Mouse (Mus musculus) midbrain, postnatal 0 days (tissue): ENCODE results near the gene Nav3. TPM values are rescaled to one million over a fixed set of nuclear protein-coding genes. Genes with fewer than 3 reads are reported as not detected.
"Not testable (repeated sequence)": the region's sequence is repeated elsewhere in the genome, so short reads cannot be mapped to it uniquely, and the experiment has no call there.

Source experiments
- ATAC-seq: fragments of 200-750 bp; cut with Nextera tagmentation; 2 replicates; pipeline ENCODE4 v1.8.0; 2017; ENCODE audit warnings: moderate number of reproducible peaks, mild to moderate bottlenecking, moderate TSS enrichment, moderate library complexity; ENCODE audit not compliant: low FRiP score
- DNase-seq: peaks from one replicate; pipeline ENCODE4 v3.0.0-alpha.2; 2015; ENCODE audit warnings: low spot score
- H3K27ac ChIP-seq: fragments of 300-500 bp; sonication (generic); 2 replicates; pipeline ENCODE4 v1.5.1; 2014; ENCODE audit warnings: low read depth, mild to moderate bottlenecking, low read length, mixed read lengths
- H3K27me3 ChIP-seq: fragments of 300-500 bp; sonication (generic); 2 replicates; pipeline ENCODE4 v1.6.1; 2014; ENCODE audit warnings: low read length, control low read depth, mixed read lengths; ENCODE audit not compliant: insufficient read depth
- H3K36me3 ChIP-seq: fragments of 300-500 bp; sonication (generic); 2 replicates; pipeline ENCODE4 v1.6.1; 2014; ENCODE audit warnings: low read length, control low read depth, mixed read lengths; ENCODE audit not compliant: insufficient read depth
- H3K4me1 ChIP-seq: fragments of 300-500 bp; sonication (generic); 2 replicates; pipeline ENCODE4 v1.6.1; 2014; ENCODE audit warnings: mild to moderate bottlenecking, control low read depth, antibody characterized with exemption, low read length, mixed read lengths; ENCODE audit not compliant: insufficient read depth
- H3K4me2 ChIP-seq: fragments of 300-500 bp; sonication (generic); 2 replicates; pipeline ENCODE4 v1.6.1; 2014; ENCODE audit warnings: low read depth, mild to moderate bottlenecking, low read length, mixed read lengths; ENCODE audit not compliant: poor library complexity, severe bottlenecking
- H3K4me3 ChIP-seq: fragments of 300-500 bp; sonication (generic); 2 replicates; pipeline ENCODE4 v1.5.1; 2014; ENCODE audit warnings: low read depth, mild to moderate bottlenecking, low read length, moderate library complexity
- H3K9ac ChIP-seq: fragments of 300-500 bp; sonication (generic); replicated peaks from 2 replicates; pipeline ENCODE4 v1.6.1; 2014; ENCODE audit warnings: mild to moderate bottlenecking, low read length, moderate library complexity, mixed read lengths; ENCODE audit not compliant: poor library complexity, severe bottlenecking
- H3K9me3 ChIP-seq: fragments of 300-500 bp; sonication (generic); 2 replicates; pipeline ENCODE4 v1.6.1; 2016; ENCODE audit warnings: low read length, control low read depth
- CTCF ChIP-seq: IDR thresholded peaks from 2 replicates; pipeline ENCODE4 v1.5.1; 2016; ENCODE audit warnings: antibody characterized with exemption, mild to moderate bottlenecking
- WGBS: fragments of 180-500 bp; shearing (Covaris S2); extraction: QIAGEN DNeasy Blood & Tissue Kit; methylation state at CpG from one replicate; pipeline ENCODE4 v1.1.7; 2014; 5-methylcytosine and 5-hydroxymethylcytosine counted together
- polyA plus RNA-seq: library from polyadenylated mRNA; unstranded; fragments of >200 nt; fragmentation: Nextera tagmentation; extraction: Ambion mirVana; gene quantifications from 2 replicates; pipeline ENCODE4 v1.2.1, GENCODE M21; 2015
- total RNA-seq: library from RNA; depleted of rRNA; stranded (reverse); fragments of >200 nt; gene quantifications from 2 replicates; pipeline ENCODE4 v1.2.3, GENCODE M21; 2014

Gene Nav3
- total and polyA plus RNA-seq, 2 experiments from 2014 or later: 18.9 to 121 TPM

DNA sequence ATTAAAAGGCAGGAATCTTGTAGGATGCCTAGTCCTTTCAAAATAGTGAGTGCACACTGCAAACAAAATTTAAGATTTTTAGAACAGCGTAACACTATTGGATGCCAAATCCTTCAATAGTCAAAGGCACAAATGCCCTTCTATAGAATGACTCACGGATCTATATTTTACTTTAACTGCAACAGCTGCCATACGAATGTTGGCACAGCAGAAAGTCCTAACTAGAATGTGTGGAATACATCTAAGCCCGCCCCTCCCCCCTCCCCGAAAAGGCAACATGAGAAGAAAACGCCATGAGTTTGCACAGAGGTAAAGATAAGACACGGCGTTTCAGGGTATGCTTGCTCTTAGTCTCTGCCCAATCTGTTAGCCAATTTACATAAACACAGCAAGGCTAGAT, 383.6 kb downstream of the Nav3 start:
- no peak for ATAC-seq
- Histone ChIP-seq H3K36me3 (no peaks in the 10 kb centered on the region), H3K9me3 (no peaks in the 10 kb centered on the region), H3K9ac (no peak overlapping the region), H3K4me3 (no peak overlapping the region), H3K4me2 (no peak overlapping the region), H3K4me1 (no peaks in the 10 kb centered on the region), H3K27me3 (no peaks in the 10 kb centered on the region), H3K27ac (no peak overlapping the region)
- no peak for DNase-seq
- 95% methylated on average over 8 of the region's 8 CpGs for WGBS
- no peak for TF ChIP-seq CTCF

DNA sequence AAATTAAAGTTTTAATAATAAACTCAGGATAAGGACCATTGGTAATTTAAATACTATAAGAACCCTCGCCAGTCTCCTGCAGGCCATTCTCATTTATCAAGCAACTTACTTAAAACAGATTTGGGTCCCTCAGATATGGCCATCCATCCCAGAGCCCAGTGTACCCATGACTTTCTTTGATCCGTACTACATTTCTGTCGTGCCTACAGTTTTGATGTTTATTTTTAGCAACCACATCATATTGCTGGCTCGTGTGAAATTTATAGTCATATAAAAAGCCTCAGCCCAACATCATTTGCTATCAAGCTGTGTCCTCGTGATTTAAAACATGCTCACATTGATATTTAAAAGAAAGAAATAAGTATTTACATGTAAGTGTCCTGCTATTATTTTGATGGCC, 394.8 kb downstream of the Nav3 start:
- WGBS: 69% methylated on average over 5 of the region's 5 CpGs
- H3K4me1 ChIP-seq: no peaks in the 10 kb centered on the region
- no peak for DNase-seq
- no peak overlapping the region for H3K4me2 ChIP-seq
- no peak for TF ChIP-seq CTCF
- no peaks in the 10 kb centered on the region for H3K27me3 ChIP-seq
- H3K4me3 ChIP-seq: no peak overlapping the region
- no peak overlapping the region for H3K9ac ChIP-seq
- no peaks in the 10 kb centered on the region for H3K36me3 ChIP-seq
- H3K9me3 ChIP-seq: no peaks in the 10 kb centered on the region
- ATAC-seq: no peak
- H3K27ac ChIP-seq: no peak overlapping the region

DNA sequence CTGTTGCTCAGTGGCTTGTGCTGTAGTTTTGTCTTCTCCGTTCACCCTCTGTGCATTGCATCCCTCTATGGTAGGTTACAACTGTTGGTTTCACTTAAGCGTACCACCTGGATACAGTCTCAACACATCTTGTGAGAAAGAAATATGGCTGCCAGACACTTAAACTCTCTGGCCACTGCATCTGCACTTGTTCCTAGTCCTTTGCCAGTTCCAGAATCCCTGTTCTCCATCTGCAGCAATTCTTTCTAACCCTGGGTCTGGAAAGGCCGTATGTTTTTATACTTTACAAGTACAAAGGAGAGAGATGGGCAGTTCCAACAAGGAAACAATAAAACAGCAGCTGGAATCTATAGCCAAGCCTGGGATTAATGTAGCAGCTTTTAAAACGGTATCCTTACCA, 418.5 kb downstream of the Nav3 start:
- TF ChIP-seq CTCF: no peak
- H3K27me3 ChIP-seq: no peaks in the 10 kb centered on the region
- no peak for ATAC-seq
- H3K4me3 ChIP-seq: no peak overlapping the region
- 81% methylated on average over 4 of the region's 4 CpGs for WGBS
- no peak for DNase-seq
- no peak overlapping the region for H3K4me2 ChIP-seq
- H3K27ac ChIP-seq: no peak overlapping the region
- H3K9me3 ChIP-seq: no peaks in the 10 kb centered on the region
- H3K9ac ChIP-seq: no peak overlapping the region
- no peaks in the 10 kb centered on the region for H3K4me1 ChIP-seq
- no peaks in the 10 kb centered on the region for H3K36me3 ChIP-seq

DNA sequence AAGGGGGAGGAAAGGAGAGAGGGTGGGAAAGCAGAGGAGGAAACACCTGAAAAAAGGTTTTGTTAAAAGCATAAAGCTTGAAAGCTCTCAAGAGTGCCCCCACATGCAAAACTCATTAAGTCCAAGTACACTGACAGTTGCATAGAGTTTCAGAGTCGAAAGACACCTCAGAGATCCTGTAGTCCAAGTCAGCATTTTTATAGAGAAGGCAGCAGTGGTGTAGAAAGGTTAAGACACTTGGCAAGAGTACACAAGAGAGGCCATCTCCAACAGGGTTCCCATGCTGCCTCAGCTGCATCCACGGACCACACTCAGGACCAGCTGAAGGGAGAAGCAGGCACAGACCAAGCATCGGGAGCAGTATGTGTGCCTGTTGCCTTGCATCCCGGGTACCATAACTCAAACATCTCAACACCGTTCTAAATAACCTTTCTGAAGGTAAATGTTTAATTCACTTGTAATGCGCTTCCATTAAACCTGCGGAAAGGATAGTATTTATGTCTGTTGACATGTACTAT, 421.4 kb downstream of the Nav3 start:
- ATAC-seq: no peak
- H3K9ac ChIP-seq: no peak overlapping the region
- H3K27ac ChIP-seq: no peak overlapping the region
- H3K4me2 ChIP-seq: no peak overlapping the region
- no peaks in the 10 kb centered on the region for H3K4me1 ChIP-seq
- H3K27me3 ChIP-seq: no peaks in the 10 kb centered on the region
- H3K36me3 ChIP-seq: no peaks in the 10 kb centered on the region
- TF ChIP-seq CTCF: no peak
- DNase-seq: no peak
- H3K9me3 ChIP-seq: no peaks in the 10 kb centered on the region
- H3K4me3 ChIP-seq: no peak overlapping the region
- WGBS: 91% methylated on average over 7 of the region's 7 CpGs

DNA sequence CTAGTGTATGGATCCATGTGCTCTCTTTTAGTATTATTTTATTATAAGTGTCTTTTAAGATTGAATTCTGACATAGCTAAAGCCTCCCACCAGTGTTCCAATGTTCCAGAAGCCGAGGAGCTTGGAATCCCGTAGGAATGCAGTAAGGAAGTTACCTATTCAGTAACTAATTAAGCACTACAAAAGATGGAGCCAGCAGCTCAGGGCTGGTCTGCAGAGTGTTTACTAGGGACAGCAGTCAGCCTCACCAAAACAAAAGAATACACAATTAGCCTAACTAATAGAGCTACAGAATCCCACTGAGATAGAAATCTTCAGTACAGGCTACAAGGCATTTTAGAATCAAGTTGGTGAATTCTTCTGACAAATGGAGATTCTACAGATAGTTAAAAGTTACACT, 431.1 kb downstream of the Nav3 start:
- not testable (repeated sequence) for H3K4me1 ChIP-seq, H3K27ac ChIP-seq, H3K4me2 ChIP-seq, H3K4me3 ChIP-seq, H3K9ac ChIP-seq, H3K27me3 ChIP-seq, DNase-seq, ATAC-seq, H3K9me3 ChIP-seq, H3K36me3 ChIP-seq
- WGBS: 47% methylated on average over 2 of the region's 2 CpGs

DNA sequence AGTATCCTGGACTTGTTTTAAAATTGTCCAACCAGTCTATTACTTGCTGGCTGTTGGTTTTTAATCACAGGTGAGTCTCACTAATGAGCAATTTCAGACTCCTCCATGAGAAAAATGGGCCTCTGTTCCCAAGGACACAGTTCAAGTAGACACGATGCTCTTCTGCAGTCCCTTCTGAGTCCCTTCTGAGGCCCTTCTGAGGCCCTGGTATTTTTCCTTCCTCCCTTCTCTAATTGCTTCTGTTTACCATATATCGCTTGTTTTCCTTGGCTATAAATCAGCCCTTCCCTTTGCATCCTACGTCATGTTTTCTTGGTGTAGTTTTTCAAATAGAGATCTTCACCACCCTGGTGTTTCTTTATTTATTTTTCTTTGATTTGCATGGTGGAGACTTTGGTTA, 433.9 kb downstream of the Nav3 start:
- H3K9ac ChIP-seq: no peak overlapping the region
- DNase-seq: no peak
- no peak overlapping the region for H3K4me3 ChIP-seq
- no peaks in the 10 kb centered on the region for H3K4me1 ChIP-seq
- TF ChIP-seq CTCF: no peak
- 90% methylated on average over 3 of the region's 3 CpGs for WGBS
- H3K27me3 ChIP-seq: no peaks in the 10 kb centered on the region
- no peak overlapping the region for H3K4me2 ChIP-seq
- H3K9me3 ChIP-seq: no peaks in the 10 kb centered on the region
- H3K27ac ChIP-seq: no peak overlapping the region
- ATAC-seq: no peak
- no peaks in the 10 kb centered on the region for H3K36me3 ChIP-seq
